Mouse (Mus musculus) right cerebral cortex, postnatal 36 days (tissue): Measurements from ENCODE around the gene Nxpe3.

ENCODE experiments used
- DNase-seq, 2 experiments: peaks; one replicate each; pipeline ENCODE4 v3.0.0; 2022; ENCODE audit warnings: low spot score in 2 of 2, mixed read lengths in 1 of 2

Gene Nxpe3

DNA sequence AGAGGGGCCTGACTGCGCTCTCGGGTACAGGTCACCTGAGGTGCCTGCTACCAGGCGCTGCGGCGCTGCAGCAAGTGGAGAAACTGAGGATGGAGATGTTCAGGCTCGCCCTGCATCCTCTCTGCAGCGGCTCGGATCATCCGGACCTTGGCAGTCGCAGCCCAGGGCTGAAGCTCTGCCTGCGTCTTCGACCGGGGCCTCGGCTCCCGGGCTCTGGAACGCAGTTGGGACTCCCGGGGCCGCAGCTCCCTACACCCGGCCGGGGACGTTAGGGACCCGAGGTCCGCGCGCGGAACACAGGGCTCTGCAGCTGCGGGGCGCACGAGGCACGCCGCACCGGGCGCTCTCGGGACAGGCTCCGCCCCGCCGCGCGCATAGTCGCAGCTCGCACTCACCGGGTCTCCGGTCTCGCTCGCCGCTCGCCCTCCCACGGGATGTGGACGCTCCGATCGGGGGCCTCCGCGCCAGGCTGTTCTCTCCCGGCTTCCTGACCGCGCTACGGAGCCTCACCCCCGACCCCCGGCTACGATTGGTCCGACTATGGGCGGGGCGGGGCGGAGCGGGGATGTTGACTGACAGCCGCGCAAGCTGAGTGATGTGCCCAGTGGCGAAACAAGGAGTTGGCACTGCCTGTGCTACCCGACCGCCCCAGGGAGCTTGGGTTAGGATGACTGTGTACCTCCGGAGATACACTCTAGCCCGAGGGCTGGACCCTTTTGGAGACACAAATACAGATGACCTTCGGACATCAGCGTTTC is at the start of gene Nxpe3:
Gene Nxpe3, minus strand, starts transcription at position 393 of the 758 bp plus-strand sequence.
- peak; percentile 87 to 88 for DNase-seq

DNA sequence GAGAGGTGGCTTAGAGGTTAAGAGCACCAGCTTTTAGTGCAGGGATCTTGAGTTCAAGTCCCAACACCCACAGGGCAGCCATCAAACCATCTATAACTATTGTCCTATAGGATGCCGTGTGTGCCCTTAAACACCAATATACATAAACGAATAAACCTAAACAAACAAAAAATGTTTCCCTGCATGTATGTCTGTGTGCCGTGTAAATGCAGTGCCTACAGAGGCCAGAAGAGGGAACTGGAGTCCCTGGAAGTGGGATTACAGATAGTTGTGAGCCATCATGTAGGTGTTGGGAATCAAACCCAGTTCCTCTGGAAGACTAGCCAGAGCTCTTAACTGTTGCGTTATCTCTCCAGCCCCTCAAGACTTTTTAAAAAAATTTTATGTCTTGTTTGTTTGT is 45.7 kb upstream of the Nxpe3 start:
- no peak for DNase-seq

DNA sequence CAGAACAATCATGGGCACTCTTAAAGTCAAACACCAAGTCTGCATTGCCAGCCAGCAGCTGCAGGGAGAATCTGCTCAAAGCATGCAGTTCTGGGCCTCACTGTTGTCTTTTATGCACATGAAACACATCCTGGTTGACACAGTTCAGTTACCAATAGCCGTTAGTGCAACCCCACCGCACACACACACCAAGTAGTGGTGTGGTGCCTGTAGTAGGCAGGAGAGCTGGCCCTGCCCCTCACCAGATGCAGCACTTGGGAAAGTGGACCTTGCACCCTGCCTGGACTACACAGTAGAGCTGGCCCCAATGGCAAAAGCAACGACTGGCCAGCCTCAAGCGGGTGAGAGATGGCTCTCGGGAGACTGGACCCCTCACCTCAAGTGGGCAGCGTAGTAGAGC is 44.6 kb upstream of the Nxpe3 start:
- no peak for DNase-seq

DNA sequence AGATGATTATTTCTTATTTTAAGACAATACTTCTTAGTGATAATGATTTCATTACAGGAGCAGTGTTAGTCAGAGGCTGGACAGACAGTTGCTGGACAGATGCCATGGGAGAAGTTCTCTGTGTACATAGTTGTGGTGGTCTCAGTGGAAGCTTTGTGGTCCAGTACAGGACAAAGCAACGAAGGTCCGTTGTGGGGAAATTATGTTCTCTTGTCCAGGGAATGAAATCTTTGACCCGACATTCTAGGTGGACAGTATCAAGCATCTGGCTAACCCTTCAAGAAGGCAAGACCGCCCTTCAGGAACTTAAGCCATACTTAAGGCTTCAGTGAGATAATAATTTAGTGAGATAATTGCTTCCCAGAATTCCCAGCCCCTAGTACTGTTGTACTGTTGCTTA is 43.7 kb upstream of the Nxpe3 start:
- no peak for DNase-seq

DNA sequence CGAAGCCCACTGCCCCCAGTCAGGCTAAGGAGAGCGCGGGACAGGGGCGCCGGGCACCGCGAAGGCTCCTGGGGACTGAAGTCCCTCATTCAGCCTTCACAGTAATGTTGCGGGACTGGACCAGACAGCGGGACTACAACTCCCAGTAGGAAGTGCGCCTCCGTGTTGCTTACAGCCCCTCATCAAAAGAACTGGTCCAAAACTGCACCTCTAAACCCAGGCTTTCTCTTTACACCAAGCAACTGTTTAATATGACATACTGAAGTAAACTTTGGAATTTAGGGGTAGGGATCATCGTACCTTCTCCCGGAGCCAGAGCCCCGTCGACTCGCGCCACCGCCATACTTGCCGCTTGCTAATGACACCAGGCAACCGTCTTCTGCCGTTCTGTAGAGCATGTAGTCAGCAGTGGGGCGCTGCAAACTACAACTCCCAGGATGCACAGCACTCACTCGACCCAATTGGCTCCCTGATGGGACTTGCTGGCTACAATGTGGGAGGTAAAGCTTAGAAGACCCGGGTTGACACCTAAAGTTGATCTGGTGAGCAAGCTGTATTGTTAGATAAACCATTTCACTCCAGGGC is 39.5 kb upstream of the Nxpe3 start, which contains the start of gene Cep97:
Gene Cep97, minus strand, starts transcription at position 403 of the 585 bp plus-strand sequence.
- peak; percentile 92 to 96 for DNase-seq

DNA sequence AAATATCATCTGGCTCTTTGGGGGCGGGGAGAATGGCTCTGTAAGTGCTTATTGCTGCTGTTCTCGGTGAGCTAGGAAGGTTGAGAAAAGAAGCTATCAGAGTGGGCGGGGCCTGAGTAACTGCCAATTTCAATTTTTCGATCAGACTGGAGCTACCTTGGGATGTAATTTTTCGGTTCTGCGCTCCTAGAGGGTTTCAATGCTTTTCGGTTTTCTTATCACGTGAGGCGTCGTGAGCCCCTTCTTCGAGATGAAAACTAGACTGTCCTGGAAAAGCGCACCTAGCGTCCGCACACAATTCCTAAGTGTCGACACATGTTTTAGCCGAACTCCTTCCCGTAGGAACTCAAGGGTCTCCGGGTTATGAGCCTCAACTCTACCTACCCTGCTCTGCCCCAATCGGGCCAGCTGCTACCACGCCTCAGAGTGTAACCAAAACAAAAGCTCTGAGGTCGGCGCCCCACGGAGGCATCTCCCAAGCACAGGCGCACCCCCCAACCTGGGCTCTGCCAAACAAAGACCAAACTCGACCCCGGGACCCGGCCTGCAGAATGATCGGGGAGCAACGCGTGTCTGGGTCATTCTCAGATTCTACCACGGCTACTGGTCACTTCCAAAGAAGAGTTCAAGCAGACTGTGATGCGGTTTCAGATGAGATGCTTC is 38.7 kb upstream of the Nxpe3 start:
- peak; percentile 22 to 25 for DNase-seq

DNA sequence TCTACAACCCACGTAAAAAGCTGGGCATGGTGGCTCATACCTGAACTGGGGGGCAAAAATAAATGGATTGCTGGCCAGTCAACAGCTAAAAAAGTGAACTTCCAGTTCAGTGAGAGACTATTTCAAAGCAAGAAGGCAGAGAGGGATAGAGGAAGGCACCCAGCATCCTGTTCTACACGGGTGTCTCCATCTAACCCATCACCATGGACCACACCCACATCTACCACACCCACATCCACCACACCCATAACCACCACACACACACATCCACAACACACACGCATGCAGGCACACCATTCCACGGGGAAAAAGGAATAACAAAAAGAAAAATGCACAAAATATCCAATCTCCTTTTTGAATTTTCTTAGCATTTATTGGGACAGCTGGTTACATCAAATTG is 28.9 kb upstream of the Nxpe3 start:
- DNase-seq = no peak

DNA sequence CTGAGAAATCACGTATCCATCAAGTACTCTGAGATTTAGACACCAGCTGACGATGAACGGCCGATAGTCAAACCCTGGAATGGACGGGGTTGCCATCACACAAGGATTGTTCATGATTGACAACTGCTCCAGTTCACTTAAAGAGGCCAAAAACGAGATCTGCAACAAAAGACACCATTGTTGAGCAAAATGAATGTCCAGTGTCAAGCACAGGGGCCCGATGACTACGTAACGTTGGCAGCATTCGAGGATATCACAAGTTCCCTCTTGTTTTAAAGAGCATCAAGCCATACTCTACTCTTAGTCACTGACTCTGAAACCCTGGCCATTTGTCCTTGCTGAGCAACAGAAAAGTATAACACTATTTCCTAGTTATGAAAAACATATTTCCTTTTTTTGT is 27.0 kb upstream of the Nxpe3 start:
- no peak for DNase-seq

DNA sequence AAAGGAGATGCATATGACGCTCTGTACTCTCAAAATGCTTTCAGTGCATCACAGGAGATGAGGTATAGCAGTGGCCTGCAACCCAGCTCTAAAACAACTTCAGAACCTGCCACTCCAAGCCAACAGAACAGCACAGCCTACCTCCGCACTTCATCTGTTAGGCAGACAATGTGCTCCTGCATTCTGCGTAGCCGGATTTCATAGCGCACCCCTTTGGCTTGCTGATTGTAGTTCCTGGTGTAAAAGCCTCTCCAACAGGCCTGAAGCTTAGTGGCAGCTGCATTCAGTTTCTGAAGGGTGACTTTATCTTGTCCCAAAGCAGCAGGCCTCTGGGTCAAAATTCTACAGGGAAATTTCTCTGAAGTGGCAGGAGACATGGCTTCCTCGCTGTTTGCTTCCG is 19.6 kb upstream of the Nxpe3 start:
- no peak for DNase-seq

DNA sequence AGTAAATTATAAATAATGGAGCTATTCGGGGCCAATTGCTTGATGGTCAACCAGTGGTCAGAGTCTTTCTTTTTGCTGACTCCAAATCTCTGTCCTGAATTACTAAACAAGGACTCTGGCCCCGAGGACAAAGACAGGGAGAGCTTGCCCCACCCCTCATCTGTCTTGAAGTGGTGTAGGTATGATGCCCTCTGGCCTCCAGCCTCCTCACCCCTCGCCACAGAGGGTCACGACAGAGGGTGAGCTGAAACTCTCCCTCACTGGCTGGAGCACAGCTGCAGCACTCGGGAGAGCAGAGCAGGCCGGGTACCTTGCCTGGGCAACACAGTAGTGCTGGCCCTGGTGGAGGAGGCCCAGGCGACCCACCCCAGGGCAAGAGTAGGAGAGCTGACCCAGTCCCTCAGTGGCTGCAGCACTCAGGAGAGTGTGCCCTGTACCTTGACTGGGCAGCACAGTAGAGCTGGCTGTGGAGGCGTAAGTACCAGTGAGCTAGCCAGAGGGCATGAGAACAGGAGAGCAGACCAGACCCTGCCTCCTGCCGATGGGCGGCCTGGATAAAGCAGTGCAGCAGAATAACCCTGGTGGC is 15.2 kb upstream of the Nxpe3 start:
- DNase-seq = no peak

DNA sequence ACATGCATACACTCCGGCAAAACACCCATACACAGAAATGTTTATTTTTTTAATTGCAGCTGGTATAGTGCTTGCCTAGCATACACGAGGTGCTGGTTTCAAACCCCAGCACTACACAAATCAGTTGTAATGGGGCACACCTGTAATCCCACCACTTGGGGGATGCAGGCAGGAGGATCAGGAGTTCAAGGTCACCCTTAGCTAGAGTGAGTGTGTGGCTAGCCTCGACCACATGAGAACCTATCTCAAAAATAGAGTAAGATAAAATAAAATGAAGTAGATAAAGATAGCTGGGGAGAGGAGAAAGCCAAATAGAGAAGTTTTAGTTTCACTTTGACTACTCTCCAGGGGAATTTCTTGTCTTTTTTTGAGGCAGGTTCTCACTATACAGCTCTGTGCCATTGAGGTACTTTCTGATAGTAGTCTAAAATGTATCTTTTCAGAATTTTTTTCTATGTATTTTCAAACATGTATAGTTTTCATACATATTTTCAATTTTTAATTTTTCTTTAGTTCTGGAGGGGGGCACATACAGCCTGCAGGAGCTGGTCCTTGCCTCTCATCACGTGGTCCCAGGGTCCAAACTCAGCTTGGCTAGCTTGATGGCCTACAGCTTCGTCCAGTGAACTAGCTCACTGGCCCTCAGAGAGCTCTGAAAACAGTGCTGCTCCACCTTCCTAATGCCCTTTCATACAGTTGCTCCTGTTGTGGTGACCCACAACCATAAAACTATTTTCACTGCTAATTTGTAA is 12.0 kb upstream of the Nxpe3 start:
- DNase-seq = no peak

DNA sequence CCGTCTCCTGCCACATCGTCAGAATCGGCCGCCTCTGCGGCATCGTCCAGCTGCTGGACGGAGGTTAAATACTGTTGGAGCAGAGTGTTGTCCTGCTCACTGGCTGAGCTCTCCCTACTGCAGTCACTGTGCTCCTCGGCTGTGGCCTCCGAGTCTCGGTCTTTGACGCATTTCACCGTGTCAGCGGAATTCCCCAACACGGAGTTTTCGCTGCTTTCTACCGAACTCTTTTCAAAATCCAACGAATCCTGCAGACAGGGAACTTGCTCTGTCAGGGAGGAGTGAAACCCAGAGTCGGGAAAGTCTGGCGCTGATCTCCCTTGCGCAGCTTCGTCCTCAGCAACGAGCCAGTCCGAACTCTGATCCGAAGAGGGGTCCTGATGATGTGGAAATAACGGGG is 10.3 kb upstream of the Nxpe3 start:
- no peak for DNase-seq

DNA sequence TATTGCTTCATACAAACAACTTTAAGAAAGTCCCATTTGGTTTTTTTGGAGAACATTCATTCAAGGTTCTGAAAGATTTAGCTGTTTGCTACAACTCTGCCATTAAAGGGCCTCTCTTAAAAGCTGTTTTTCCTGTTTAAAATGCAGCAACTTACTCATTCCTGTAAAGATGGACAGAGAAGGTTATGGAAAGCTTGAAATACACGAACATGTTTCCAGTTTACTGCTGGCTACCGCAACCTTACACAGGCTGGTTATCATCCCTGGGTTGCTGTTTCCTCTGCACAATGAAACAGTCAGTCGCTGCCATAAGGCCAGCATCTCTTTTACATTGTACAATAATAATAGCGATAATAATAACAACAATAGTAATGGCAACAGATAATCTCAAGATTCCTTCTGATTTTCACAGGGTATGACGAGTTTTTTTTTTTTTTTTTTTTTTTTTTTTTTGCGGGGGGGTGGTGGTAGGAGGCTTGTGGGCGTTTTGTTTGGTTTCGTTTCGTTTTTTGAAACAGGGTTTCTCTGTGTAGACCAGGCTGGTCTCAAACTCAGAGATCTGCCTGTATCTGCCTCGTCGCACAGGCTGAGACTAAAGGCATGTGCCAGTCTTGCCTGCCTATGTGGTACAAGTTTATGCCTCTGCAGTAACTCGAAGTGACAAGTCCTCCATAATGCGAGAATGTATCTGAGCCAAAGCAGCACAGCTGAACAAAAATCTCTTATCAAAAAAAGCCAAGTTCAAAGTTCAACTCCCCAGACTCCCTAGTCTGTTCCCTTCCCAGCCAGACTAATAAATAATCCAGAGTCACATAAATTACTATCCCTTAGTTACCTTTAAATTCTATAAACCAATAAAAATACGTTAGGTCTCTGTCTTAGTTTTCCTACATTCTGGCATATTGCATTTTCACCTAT is 7.0 kb upstream of the Nxpe3 start:
- DNase-seq = no peak

DNA sequence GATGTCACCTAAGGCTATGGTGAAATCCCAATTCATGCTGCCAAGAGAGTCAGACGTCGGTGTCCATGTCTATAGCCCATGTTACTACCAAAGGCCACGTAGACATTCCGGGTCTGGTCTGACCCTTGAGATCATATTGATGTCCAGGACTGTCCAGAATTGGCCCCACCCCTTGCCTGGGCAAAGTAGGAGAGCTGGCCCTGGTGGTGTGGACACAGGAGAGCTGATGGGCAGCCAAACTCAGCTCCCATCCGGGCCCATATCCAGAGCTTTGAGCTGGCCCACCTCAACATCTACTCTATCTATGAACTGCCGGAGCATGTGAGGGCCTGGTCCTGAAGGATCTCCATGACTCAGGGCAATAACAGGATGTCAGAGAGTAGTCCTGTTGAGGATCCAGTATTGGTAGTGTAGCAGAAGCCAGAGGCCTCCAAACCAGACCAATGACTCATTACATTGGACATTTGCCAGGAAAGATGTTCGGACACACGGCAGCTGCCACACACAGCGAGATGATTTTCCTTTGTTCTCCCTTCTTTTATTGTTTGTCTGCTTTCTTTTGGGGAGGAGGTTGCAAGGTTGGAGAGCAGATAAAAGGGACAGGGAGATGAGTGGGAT is 3.4 kb upstream of the Nxpe3 start:
- DNase-seq = no peak

DNA sequence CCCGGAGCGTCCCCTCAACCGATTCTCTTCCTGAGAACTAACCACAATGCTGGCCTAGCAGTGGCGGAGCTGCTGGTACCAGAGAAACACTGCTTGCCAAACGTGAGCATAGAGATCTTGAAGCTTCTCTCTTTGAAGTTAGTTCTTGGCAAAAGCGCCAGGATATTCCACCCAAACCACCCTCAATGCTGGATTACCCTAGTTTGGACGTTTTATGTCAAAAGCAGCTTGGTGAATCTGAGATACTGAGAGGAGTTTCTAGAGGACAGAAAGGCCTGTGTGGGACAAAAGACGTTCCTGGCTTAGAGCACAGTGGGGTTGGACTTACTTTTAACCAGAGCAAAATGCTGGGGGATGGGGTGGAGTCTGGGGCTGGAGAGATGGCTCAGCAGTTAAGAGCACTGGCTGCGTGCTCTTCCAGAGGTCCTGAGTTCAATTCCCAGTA is 588 bp upstream of the Nxpe3 start:
- no peak for DNase-seq

DNA sequence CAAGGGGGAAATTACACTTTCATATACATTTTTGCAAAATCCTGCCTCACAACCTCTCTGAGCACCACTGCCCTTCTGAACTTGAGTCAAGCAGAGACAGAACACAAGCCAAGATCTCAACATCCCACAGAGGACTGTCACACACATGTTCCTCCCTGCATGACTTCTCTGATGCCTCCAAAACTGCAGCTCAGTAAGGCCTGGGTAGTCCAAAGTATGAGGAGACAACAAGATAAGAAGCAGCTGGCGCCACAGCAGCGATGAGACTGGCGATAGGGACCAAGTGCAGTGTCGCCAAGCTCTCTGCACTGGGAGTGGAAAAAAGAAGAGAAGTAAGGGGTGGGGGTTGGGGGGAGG is 571 bp downstream of the Nxpe3 start:
- DNase-seq = no peak

DNA sequence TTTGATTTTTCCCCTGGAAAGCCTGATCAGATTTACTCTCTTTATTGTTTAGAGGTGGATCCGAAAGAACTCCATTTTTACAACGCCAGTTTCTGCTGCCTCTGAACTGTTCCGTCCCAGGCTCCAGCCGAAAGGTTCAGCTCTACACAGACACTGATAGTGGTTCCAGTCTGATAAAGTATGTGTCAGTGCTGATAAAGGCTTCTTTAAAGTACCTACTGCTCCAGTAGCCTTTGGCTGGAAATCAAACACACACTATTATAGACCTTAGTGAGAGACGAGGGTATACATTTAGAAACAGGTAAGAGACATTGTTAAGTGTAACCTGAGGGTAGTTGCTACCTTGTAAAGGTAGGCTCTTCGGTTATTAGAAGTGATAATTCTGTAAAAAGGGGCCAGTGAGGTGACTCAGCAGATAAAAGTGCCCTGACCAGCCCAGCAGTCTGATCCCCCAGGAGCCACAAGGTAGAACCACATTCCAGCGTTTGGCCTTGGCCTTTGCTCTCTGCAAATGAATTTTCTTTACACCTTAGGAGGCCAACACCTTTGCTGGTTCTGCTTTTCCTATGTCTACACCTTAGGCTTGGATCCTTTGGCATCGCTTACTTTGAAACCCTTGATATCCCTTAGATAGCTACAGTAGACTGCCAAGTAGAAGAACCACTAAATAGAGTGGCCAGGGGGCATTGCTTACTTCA is 1.5 kb downstream of the Nxpe3 start:
- no peak for DNase-seq

DNA sequence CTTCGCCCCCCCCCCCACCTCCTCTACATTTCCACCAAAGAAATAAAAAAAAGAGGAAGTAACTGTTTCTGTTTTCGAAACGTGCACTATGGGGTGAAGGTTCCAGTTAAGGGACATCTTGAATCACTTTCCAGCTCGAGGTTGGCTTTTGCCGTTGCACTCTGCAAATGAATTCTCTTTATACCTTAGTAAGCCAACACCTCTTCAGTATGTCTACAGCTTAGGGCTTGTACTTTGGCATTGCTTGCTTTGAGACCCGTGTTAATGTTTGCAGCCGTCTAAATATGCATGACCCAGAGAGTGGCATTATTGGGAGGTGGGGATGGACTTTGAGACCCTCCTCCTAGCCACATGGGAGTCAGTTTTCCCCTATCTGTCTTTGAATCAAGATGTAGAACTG is 2.6 kb downstream of the Nxpe3 start:
- no peak for DNase-seq

DNA sequence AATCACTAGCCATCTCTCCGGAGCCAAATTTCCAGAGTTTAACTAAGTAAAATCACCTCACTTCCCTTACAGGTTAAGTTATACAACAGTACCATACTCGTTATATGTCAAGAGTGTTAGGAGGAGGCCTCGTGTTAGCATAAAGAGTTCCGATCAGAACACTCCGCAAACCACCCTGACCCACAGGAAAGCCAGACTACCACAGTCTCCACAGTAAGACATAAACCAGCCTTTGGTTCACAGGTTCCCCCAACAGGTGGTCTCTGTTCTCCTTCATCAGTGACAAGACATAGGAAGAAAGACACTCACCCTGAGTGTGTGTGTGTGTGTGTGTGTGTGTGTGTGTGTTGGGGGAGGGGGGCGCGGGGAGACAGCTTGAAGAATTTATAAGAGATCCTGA is 3.7 kb downstream of the Nxpe3 start:
- DNase-seq = no peak
